Mouse (Mus musculus): ENCODE measurements around the gene Zan.

GRCm38 (mm10) chr5:137513951-137514721 is 37.3 kb upstream of the Zan start:
- TF ChIP-seq POLR2A (IDR thresholded peaks at IDR 0.05; ENCODE audit: low read depth, low read length) (no peak), CTCF (IDR thresholded peaks at IDR 0.05; ENCODE audit: extremely low read depth, insufficient read depth, insufficient read length, insufficient replicate concordance) (no peak)

All from spleen, adult 2 months (tissue).